Mouse (Mus musculus): ENCODE measurements around the gene Dcaf6.

Dcaf6 gene

DNA sequence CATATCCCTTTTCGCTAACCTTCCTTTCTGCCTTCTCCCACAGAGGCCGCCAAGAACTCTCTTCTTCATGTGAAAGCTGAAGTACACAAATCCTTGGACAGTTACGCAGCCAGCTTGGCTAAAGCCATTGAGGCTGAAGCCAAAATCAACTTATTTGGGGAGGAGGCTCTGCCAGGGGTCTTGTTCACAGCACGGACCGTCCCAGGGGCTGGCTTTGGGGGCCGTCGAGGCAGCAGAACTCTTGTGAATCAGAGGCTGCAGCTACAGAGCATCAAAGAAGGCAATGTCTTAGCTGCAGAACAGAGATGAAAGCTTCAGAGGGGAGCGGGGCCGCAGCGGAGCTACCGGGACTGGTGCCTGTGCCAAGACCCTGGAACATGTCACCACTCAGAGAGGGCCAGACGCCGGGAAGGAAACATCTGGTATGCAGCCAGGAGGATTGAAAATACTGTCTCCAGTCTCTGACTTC, 138.8 kb downstream of the Dcaf6 start:
- no peak for DNase-seq (ENCODE audit: low spot score)

DNA sequence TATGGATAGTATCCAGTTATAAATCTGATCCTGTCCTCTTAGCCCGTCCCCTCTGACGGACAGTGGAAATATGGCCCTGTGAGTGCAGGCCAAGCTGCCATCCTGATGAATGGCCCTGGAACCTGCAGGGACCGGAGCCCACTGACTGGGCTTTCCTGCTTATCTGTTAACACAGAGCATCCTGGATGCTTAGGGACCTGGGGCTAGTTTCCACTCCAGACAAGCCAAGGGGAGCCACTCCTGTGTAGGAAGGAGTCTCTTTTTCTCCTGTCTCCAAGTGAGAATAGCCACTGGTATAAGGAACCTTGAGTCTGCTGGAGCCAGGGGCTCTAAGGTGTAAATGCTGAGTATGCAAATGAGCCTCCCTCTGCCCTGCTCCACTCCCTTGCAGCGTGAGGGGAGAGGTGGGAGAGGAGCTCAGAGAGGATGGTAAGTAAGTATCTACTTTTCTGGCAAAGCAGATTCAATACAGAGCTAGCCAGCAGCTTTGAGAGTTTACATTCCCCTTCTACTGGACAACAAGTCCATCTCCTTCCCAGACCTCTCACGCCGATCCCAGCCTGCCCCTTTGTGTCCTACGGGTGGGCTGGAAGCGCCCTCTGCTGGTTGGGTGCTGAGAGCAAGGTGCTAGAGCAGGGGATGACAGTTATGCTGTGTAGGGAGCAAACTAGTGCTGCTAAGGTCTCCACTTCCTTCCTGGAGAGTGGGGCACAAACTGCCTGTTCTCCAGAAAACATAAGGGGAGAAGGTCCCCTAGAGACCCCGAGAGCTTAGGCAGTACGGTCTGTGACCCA, 139.9 kb downstream of the Dcaf6 start:
- peak; percentile 85 for DNase-seq (ENCODE audit: low spot score)

DNA sequence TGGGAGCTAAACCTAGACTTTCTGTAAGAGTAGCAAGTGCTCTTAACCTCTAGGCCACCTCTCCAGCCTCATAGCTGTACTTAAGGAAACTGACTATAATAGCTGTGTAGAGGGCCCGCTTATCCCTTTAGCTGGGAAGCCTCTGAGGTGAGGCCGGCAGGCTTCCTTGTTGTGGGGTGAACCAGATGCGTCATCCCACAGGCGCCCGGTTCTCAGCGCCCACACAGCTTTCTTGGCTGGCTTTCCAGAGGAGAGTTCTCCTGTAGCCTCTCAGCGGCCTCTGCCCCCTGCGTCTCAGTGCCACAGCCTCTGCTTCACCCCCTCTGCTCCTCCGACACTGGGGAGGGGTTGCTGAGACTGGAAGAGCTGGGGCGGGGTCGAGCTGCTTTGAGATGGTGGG, 143.9 kb downstream of the Dcaf6 start:
- DNase-seq (ENCODE audit: low spot score), result no peak

DNA sequence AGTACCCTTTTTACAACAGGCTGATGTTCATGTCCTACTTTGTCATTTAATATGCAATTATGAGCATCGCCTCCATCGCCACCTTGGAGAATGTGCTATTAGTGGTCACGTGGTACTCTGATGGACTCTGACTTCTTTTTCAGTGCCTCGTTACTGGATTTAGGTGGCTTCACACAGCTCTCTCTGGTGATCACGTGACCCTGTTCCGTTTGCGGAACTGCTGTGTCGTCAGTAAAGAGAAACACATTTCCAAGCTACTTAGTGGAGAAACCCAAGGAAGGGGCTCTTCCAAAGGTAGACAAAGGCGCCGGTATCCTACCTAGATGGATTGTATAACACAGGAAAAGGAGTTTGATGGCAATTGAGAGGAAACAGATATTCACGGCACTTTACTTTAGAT, 152.1 kb downstream of the Dcaf6 start:
- no peak for DNase-seq (ENCODE audit: low spot score)

DNA sequence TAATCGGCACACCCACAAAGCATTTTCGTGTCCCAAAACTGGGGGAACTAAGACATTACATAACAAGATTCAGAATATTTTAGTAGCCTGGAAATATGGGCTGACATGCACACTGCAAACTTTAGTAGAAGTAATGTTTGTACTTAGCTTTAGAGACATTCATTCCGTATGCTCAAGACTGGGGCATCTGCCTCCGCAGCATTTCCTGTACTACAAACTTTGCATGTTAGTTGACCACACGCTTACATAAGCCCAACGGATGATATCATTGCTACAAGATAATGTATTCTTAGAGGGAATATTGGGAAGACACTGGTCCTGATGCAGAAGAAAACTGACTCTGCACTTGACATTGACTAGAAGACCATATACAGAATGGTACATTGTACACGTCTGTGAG, 155.9 kb downstream of the Dcaf6 start:
- DNase-seq (ENCODE audit: low spot score), result no peak

DNA sequence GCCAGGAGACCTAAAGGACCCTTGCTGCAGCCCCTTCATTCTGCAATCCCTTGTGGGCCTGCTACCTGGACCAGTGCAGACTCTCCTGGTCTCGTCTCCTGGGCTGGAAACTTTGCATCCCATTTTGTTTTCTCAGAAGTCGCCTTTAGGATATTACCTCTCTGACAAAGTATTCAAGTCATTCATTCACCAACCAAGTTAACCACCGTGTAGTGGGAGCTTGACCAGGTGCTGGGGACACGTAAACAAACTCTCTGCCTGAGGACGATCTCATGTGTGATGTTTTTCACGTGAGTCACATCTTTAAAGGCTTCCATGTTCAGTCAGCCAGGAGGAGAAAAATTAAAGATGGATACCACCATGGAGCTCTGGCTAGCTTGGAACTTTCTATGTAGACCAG, 157.1 kb downstream of the Dcaf6 start:
- no peak for DNase-seq (ENCODE audit: low spot score)

DNA sequence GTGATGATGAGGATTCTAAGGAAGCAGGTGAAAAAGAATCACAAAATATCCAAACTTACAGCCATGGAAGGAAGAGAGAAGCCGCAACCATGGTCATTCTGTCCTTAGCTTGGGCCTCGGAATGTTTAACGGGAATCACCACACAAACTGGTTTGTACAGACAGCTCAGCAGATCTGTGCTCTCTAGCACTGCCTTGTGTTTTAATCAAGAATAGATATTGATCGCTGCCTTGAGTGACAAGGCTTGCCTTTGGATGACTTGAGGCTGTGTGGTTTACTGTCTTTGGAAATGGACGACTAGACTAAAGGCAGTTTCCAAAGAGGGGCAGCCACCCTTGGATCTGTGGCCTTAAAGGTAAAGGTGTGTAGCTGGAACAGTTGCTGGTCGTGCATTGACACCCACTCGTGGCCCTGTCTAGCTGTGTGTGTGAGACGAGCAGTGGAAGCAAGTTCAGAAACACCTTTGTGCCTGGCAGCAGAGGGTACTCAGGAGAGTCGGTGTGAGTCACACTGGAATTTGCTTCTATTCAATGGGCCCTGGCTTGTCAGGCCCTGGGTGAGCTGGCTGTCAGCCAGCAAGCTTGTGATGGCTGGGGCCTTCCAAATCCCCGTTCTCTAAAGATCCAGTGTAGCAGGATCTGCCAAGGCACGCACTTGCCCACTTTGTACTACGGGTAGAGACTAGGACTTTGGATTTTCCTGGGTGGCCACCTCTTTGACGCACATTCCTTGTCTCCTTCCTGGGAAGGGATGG, 157.6 kb downstream of the Dcaf6 start:
- DNase-seq (ENCODE audit: low spot score), result no peak

DNA sequence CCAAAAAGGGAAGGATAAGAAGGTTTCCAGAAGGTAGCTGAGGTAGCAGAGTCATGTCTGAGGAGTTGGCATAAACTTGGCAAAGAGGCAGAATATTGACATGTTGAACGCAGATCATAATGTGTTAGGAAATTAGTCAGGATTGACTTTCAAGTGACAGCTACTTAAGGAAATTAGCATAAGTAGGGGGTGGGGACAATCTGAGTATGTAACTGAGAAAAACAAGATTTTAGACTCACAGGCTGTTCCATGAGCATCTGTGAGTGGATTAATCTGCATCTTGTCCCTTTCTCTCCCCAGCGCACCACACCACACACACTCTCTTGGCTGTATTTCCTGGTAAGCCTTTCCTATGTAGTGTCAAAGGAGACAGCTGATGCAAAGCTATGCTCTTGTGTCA, 158.7 kb downstream of the Dcaf6 start:
- DNase-seq (ENCODE audit: low spot score), result no peak

DNA sequence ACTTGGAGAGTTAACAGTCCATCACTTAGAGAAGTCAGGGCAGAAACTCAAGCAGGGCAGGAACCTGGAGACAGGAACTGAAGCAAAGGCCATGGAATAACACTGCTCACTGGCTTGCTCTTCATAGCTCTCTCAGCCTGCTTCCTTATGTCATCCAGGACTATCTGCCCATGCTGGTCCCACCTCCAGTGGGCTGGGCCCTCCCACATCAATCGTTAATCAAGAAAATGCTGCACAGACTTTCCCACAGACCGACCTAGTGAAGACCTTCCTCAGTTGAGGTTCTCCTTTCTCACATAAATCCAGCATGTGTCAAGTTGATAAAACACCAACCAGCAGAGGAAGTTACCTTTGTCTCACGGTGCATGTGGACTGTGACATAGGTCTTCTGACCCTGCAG, 159.2 kb downstream of the Dcaf6 start:
- DNase-seq (ENCODE audit: low spot score), result no peak

DNA sequence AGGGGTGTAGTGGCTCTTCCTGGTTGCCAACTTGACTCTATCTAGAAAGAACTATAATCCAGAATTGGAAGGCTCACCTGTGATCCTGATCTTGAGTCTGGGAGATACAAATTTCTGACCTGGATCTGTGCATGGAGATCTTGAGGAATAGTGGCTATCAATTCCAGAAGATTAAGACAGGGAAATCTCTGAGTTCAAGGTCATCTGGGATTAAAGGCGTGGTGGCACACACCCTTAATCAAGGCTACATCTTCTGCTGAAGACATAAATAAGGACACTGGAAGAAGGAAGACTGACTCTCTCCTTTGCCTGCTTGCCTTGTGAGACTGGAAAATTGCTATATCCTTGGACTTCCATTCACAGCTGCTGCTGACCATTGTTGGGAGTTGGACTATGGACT, 164.8 kb downstream of the Dcaf6 start, which contains the start of gene Gpr161:
TSS of gene Gpr161 (plus strand) at position 301 of the 400 bp plus-strand sequence.
- DNase-seq (ENCODE audit: low spot score), result no peak

DNA sequence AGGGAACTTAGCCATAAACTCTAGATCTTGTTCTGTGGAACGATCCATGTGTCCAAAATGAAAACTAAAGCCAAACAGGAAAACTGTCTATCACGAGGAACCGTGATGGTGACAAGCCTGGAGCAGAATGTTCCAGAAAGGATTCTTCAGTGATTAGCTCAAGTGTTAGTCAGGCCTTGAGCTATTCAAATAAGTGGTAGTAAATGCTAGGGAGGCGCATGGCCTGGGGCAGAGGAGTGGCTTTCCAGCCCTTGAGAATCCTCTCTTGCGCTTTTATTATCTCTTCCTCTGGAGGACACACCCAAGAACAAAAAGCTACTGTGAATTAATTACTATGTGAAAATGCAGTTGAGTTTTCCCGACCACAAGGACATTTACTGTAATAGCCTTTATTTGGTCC, 168.7 kb downstream of the Dcaf6 start:
- DNase-seq (ENCODE audit: low spot score), result no peak

DNA sequence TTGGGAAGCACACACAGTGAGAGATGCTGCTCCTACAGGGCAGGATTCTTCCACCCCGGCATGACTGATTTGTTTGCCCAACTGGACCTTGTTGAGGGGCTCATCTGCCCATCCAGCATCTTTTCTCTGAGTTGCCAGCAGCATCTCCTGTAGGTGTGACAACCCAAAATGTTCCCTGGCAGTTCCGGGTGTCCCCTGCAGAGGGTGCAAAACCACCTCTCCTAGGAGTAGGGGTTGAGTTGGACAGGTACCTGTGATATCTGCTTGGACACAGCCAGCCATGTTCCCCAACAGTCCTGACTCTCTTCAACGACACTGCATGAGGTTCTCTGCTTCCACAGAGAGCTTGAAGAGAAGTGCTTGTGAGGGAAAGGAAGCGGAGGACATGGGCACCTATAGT, 170.4 kb downstream of the Dcaf6 start:
- DNase-seq (ENCODE audit: low spot score), result no peak

DNA sequence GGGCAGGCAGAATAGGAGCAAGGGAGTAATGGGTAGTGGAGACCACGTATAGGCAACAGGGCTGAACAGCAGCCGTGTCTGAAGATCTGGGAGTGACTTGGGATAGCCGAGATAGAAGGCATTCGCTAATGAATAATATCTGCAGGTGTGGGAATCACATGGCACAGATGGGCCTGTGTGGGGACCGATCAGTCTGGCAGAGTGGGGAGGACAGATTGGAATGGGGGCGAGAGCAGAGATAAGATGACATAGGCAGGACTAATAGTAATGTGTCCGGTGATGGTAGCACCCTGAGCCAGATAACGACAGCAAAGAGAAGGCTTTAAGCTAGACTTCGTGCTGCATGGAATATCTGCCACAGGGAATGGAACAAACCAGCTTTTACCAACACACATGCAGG, 172.1 kb downstream of the Dcaf6 start:
- no peak for DNase-seq (ENCODE audit: low spot score)

DNA sequence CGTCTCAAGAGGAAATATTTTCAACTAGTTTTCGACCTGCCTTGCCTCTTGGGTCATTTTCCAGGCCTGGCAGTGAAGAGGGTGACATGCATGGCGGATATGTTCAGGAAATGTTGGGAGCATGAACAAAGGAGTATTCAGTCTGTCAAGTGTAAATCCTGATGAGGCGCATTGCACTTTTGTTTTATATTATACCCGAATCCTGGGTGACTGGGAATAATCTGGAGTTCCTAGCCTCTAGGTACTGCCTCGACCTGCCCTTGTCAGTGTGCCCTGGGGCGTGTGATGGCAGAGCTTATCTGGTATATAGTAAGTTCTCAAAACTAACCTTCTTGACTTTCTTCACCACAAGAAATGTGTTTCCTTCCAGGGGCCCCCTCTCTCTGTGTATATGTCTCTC, 176.2 kb downstream of the Dcaf6 start:
- no peak for DNase-seq (ENCODE audit: low spot score)

DNA sequence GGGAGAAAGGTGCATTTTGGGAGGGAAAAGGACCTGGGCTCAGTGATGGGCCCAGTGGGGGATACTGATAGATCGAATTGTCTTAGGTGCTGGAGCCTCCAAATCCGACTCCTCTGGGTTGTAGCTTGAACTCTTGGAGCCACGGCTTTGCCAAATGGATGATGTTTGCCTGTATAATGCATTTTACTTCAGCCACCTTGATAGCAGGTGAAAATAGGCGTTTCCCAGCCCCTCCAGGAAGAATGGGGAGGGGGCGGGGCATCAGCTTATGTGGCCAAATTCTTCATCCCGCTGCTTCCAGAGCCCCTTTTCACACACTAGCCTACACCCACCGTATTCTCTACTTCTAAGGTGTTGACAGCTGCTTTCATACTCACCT, 177.3 kb downstream of the Dcaf6 start:
- DNase-seq (ENCODE audit: low spot score), result no peak

DNA sequence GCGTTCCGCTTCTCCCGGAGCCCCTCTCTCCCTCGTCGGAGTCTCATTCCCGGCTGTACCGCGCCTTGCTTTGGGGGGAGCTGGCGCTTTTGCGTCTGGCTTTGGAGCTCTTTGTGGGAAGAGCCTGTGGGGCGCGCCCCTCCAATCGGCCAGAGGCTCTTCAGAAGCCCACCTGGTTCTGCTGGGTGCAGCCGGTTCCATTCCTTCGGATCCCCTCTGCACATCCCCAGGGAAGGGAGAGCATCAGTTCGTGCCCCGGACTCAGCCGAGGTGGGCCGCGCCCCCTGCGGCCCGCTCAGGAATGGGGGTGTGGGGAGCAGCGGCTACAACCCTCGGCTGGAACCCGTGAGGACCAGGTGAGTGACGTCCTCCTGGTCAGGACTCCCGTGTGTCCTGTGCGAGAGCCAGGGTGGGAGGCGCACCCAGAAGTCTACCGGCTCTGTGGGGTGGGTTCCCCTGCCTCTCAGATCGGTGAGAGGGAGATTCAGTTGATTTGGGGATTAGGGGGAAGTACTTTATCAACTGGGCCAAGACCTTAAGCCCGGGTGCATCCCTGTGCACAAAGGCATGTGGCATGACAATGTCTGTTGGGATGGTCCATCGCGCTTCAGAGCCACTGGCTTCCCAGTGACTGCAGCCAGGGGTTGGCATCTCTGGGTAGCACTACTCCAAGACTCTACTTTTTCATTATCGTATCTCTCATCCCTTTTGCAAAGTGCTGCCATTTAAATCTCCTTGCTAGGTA, 177.9 kb downstream of the Dcaf6 start:
- DNase-seq (ENCODE audit: low spot score), result peak; percentile 66

DNA sequence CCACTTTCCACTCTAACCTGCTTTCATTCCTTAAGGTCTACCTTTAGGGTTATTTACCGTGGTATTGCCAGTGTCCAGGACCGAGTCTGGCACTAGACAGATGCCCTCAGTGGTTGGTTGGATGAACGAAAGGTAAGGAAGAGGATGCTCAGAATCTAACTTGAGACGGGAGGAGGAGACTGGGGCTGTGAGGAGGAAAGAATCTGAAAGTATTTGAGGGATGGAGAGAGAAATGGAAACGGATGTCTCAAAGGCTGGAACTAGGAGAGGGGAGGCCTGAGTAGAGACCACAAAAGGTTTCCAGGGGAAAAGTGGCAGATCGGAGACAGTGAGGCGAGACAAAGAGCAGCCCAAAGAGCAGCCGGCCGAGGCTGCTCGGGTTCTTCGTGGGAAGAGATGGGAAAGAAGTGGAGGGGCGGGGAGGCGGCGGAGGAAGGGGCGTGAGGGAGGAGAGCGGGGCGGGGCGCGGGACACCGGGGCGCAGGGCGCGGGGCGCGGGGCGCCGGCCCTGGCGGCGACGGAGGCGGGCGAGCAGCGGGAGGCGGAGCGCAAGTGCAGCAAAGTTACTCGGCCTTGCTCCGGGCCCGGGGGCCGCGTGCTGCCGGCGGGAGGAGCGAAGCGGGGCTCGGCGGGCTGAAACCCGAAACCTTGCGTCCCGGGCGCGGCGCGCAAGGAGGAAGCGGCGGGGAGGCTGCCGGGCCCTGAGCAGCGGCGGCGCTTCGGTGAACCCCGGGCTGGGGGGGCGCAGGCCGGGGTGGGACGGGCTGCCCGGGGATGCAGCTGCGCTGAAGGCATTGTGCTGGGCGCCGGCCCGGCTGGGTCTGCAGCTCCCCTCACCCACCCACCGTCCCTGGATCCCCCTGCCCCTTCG, 178.7 kb downstream of the Dcaf6 start:
- DNase-seq (ENCODE audit: low spot score), result peak; percentile 75

DNA sequence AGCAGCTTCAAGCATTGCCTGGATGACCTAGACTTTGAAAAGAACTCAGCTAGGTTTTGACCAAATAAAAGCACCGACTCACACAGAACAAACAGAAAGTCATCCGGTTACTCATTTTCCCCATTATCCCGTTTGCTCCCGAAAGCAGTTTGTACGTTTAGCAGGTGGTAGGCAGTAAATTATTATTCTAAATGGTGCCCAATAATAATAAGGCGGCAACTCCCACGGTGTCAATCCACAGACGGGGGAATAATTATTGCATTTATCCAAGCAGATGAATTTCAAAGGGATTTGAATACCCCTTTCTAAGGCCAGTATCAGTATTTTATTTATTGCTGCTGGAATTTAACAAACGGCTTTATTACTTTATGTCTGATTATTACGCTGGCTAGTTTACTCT, 179.5 kb downstream of the Dcaf6 start:
- DNase-seq (ENCODE audit: low spot score), result peak; percentile 26
